In the genomic region with DNA sequence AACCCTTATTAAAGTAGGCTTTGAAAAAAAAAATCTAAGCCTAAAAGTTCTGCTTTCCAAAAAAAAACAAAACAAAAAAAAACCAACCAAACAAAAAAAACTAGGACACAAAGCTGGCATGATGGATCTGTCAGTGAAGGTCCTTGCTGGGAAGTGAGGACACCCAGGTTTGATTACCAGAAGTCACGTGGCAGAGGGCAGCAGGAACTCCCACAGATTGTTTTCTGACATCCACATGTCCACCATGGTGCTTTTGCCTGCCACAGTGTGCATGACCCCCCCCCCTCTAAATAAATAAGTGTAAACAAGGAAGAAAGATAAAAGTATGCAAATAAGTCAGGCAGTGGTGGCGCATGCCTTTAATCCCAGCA, we compare ENCODE assay signal across 39 mouse cellular contexts. TPM values are rescaled to one million over a fixed set of nuclear protein-coding genes. Genes with fewer than 3 reads are reported as not detected.
"Had no signal": no experiment of that assay in that cellular context is flagged by ENCODE, and none has a peak within 500 bp of the region (broad histone marks: within the 10 kb centered on the region; RNA-seq: fewer than 3 reads in every experiment).

No protein-coding gene starts in this region.

- H3K27me3 ChIP-seq: heart, embryonic 12.5 days; hindbrain, embryonic 12.5 days; intestine, embryonic 15.5 days; limb, embryonic 13.5 days; limb, embryonic 15.5 days; liver, embryonic 13.5 days; liver, embryonic 15.5 days had no signal

- H3K9ac ChIP-seq: heart, embryonic 12.5 days; hindbrain, embryonic 12.5 days; hindbrain, embryonic 14.5 days; intestine, embryonic 15.5 days; limb, embryonic 13.5 days; limb, embryonic 15.5 days; liver, embryonic 13.5 days; liver, embryonic 15.5 days had no signal

- H3K4me2 ChIP-seq: heart, embryonic 12.5 days; hindbrain, embryonic 12.5 days; hindbrain, embryonic 14.5 days; intestine, embryonic 15.5 days; limb, embryonic 13.5 days; limb, embryonic 15.5 days; liver, embryonic 13.5 days; liver, embryonic 15.5 days had no signal

- DNase-seq: gastrocnemius, adult 2 months; gastrocnemius, postnatal 10 days; gastrocnemius, postnatal 25 days; heart, adult 2 months; kidney, adult 18-20 months; kidney, adult 8-10 months; kidney, postnatal 10 days; kidney, postnatal 25 days; kidney, postnatal 4 days; layer of hippocampus, adult 9-11 months; layer of hippocampus, postnatal 36 days; liver, embryonic 13.5 days had no signal

- H3K4me1 ChIP-seq: heart, embryonic 10.5 days; heart, embryonic 12.5 days; hindbrain, embryonic 10.5 days; hindbrain, embryonic 12.5 days; intestine, embryonic 15.5 days; limb, embryonic 13.5 days; limb, embryonic 15.5 days; liver, embryonic 13.5 days; liver, embryonic 15.5 days had no signal

- H3K27ac ChIP-seq: gastrocnemius, adult 2 months; heart, adult 2 months; heart, embryonic 10.5 days; hindbrain, embryonic 10.5 days; hindbrain, embryonic 12.5 days; hindbrain, embryonic 14.5 days; intestine, embryonic 15.5 days; layer of hippocampus, adult 2 months; limb, embryonic 13.5 days; limb, embryonic 15.5 days; liver, embryonic 13.5 days; liver, embryonic 15.5 days had no signal

- ATAC-seq: hindbrain, embryonic 16.5 days; inflammation-experienced regulatory T-cells, adult 6 months; intestine, embryonic 15.5 days; intestine, postnatal 0 days had no signal

- H3K4me3 ChIP-seq: gastrocnemius, adult 2 months; heart, adult 2 months; heart, embryonic 10.5 days; heart, embryonic 12.5 days; hindbrain, embryonic 10.5 days; hindbrain, embryonic 12.5 days; intestine, embryonic 15.5 days; layer of hippocampus, adult 2 months; limb, embryonic 13.5 days; limb, embryonic 15.5 days; liver, embryonic 13.5 days; liver, embryonic 15.5 days had no signal

- H3K9me3 ChIP-seq: heart, embryonic 10.5 days; hindbrain, embryonic 10.5 days; hindbrain, embryonic 12.5 days; intestine, embryonic 15.5 days; limb, embryonic 13.5 days; limb, embryonic 15.5 days; liver, embryonic 13.5 days; liver, embryonic 15.5 days had no signal

- H3K36me3 ChIP-seq: heart, embryonic 10.5 days; heart, embryonic 12.5 days; hindbrain, embryonic 10.5 days; hindbrain, embryonic 12.5 days; intestine, embryonic 15.5 days; limb, embryonic 13.5 days; limb, embryonic 15.5 days; liver, embryonic 13.5 days; liver, embryonic 15.5 days had no signal

RNA-seq across cellular contexts. Expression of a gene that starts 27.5 kb away (rescaled TPM):
- total RNA-seq: gastrocnemius, adult 2 months; gastrocnemius, postnatal 10 days; gastrocnemius, postnatal 25 days; gastrocnemius, postnatal 4 days; granulocyte monocyte progenitor cell, adult 5-6 weeks; heart, postnatal 4 days; layer of hippocampus, adult 2 months; layer of hippocampus, postnatal 14 days; layer of hippocampus, postnatal 36 days; left cerebral cortex, adult 18-20 months; left cerebral cortex, adult 8-10 months; left cerebral cortex, postnatal 10 days; left cerebral cortex, postnatal 25 days; left cerebral cortex, postnatal 4 days had no signal
- polyA plus RNA-seq: frontal cortex, adult 2 months; heart, embryonic 10.5 days; heart, embryonic 12.5 days; heart, embryonic 14.5 days; heart, embryonic 16.5 days; hindbrain, embryonic 10.5 days; hindbrain, embryonic 12.5 days; hindbrain, embryonic 14.5 days; hindbrain, embryonic 16.5 days; inflammation-experienced regulatory T-cells, adult 6 months; intestine, embryonic 15.5 days; intestine, postnatal 0 days; kidney, embryonic 14.5 days; kidney, embryonic 16.5 days; liver, embryonic 13.5 days had no signal

RNA-seq across cellular contexts. Expression of a gene that starts 44.0 kb away (rescaled TPM):
- total RNA-seq: granulocyte monocyte progenitor cell, adult 5-6 weeks; heart, postnatal 4 days; layer of hippocampus, adult 2 months; layer of hippocampus, postnatal 14 days; layer of hippocampus, postnatal 36 days; left cerebral cortex, adult 18-20 months; left cerebral cortex, adult 8-10 months; left cerebral cortex, postnatal 10 days; left cerebral cortex, postnatal 25 days; left cerebral cortex, postnatal 4 days had no signal
- polyA plus RNA-seq: hindbrain, embryonic 10.5 days; hindbrain, embryonic 14.5 days; inflammation-experienced regulatory T-cells, adult 6 months; intestine, embryonic 15.5 days; intestine, postnatal 0 days; kidney, embryonic 14.5 days had no signal
